Mouse (Mus musculus) hindlimb bud, embryonic 11.5 days (tissue): ENCODE measurements around the gene Unc5b.
"Not testable (repeated sequence)": the region's sequence is repeated elsewhere in the genome, so short reads cannot be mapped to it uniquely, and the experiment has no call there.

Experiments used
- DNase-seq: peaks from one replicate; pipeline ENCODE4 v3.0.0-alpha.2; 2012; ENCODE audit warnings: low read depth, low spot score; ENCODE audit errors: extremely low spot score

Unc5b gene

DNA sequence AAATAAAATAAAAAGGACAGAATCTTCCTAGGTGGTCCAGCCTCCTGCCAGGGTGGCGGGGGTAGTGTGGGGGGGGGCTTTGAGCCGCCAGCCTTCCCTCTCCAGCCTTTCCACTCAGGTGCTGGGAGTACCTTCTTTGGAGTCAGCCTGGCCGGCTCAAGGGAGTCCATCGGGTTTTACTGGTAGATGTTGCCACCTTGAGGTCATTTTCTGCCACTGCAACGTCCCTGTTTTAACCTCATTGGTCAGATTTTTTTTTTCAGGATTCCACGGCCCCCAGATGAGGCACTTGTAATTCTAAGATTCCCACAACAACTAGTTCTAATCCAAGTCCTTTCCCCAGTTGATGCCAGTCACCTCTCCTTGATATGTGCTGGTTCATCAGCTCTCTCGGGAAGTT, 74.4 kb downstream of the Unc5b start:
- no peak for DNase-seq

DNA sequence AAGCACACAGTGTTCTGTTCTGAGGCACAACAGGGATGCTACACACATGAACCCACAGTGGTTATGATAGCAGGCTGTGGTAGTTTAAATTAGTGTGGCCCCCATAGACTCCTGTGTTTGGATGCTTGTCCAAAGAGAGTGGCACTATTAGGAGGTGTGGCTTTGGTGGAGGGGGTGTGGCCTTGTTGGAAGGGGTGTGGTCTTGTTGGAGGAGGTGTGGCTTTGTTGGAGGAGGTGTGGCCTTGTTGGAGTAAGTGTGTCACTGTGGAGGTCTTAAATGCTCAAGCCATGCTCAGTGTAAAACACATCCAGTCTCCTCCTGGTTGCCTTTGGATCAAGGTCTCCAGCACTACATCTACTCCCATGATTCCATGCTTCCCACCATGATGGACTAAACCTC, 75.2 kb downstream of the Unc5b start:
- no peak for DNase-seq

DNA sequence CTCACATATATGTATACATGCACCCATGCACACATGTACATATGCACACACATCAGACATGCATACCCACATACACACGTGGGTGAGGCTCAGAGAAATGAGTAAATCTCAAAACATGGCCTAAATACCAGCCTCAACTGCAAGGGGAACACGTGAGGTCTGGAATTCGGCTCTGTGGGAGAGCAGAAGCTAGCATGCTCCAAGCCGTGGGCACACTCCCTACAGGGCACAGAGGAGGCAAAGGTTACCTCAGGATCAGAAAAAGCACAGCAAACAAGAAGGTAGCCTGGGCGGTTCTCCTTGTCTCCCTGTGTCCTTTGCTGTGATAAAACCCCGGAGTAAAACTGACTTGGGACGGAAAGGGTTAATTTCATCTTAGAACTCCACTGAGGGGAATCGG, 77.4 kb downstream of the Unc5b start:
- no peak for DNase-seq

DNA sequence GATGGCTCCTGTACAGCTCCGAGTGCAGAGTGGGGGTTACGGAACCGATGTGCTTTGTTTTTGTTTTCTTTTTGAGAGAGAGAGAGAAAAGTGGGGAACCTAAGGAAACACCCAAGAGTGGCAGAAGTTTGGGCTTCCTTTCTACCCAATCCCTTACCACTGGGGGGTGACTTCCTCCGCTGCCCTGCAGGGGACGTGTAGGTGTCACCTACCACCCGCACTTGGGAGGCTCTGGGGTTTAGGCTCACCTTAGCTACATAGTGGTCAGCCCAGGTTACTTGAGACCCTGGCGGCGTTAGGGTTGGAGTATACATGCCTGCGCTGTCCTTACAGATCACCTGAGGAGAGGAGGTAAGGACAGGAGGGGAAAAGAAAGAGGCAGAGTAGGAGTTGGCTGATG, 78.1 kb downstream of the Unc5b start:
- no peak for DNase-seq

DNA sequence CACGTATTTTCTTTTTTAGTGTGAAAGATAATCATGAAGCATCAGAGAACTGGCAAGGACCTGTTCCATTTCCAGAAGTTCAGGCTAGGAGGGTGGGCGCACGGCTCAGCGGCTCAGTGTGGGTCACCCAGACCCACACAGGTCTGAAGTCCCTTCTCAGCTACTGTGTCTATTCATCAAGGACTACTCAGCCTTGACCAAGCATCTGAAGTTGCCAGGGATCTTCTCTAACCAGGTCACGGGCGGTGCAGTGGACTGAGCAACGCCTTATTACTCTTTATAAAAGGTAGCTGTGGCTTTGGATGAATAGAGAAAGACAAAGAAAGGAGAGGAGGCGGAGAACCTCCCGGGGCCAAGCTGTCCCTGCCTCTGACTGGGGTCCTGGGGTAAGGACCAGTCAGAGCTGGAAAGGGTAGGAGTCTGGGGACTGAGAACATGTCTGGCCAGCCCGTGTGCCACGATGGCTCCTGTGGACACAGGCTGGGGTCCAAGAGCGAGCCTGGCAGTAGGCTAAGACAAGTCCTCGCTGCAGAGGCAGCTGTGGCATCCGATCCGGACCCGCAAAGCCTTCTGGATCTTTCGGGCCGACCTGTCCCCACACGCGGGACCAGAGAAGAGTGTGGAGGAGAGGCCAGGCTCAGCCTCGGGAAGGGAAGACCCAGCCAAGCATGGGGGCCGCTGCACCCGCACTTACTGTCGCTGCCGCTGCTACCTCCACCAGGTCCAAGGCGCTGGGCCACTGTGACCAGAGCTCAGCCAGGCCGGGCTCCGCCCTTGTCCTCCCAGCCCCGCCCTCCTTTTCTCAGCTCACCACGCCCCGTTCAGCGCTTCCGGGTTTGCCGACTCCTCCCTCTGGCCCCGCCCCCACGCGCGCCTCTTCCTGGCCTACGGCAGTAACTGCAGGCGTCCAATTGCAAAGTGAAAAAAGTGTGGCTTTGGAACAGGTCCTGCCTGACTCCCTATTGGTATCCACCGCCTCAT, 79.1 kb downstream of the Unc5b start, which contains the start of gene Slc29a3:
Slc29a3 (minus strand) TSS at position 755 of the 981 bp plus-strand sequence.
- peak; percentile 77 for DNase-seq

DNA sequence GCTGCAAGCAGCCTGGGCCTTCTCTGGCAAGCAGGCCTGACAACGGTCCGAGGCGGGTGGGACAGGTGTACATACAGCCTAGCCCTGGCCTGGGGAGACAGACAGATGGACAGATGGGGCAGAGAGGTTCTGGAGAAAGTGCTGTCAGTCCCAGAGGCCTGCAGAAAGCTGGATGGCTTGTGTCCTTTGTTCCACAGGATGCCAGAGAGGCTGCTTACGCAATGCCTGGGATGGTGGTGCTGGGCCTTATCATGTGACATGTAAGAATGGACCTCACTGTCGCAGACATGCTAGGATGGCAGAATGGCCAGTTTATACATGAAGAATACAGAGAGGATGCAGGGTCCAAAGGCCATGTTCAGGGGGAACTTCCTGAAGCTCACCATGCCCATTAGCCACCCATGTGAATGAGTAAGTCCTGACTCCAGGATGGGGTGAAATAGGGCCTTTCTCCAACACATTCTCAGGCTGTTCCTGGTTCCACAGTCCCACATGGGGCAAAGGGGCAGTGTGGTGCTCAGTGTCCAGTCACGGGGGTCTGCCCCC, 83.6 kb downstream of the Unc5b start:
- no peak for DNase-seq

DNA sequence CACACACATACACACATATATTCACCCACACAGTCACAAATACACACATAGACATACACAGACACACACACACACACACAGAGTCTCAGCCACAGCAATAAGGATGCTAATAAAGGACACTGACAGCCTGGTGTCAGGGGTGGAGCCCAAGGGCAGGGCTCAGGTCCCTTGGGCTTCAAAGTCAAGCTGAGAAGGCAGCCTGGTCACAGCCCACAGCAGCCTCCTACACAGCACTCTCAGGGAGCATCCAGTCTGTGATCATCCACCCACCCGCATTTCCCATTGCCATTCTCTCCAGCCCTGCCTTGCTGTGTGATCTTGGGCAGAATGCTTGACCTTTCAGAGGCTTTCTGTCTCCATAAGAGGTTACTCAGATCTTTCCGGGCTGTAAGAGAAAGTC, 84.9 kb downstream of the Unc5b start:
- DNase-seq, result no peak

DNA sequence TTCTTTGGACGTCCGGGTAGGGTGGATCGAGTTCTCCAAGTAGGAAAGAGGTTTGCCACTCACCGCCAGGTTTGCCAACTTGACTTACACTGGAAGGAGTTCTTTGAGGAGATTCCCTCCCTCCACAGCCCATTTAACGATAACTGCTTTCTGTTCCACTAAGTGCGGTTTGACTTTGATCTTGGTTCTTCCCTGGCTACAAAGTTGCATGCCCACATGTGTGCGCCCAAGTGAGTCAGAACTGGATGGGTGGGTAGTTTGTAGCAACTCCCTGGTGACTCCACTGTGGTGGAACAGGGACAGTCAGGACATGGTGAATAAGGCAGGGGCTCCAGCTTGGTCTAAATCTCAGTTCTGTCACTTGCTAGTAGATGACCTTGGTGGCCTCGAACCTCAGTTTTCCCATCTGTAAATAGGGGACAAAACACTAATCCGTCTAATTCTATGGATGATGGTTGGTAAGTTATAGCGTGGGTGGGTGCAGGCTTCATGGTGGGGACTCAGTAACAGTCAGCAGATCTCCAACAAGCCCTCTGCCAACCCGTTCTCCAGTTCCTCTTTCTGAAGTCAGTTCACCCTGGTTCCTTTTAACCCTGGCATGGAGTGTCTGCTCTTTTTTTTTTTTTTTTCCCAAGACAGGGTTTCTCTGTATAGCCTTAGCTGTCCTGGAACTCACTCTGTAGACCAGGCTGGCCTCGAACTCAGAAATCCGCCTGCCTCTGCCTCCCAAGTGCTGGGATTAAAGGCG, 86.7 kb downstream of the Unc5b start:
- DNase-seq, result no peak

DNA sequence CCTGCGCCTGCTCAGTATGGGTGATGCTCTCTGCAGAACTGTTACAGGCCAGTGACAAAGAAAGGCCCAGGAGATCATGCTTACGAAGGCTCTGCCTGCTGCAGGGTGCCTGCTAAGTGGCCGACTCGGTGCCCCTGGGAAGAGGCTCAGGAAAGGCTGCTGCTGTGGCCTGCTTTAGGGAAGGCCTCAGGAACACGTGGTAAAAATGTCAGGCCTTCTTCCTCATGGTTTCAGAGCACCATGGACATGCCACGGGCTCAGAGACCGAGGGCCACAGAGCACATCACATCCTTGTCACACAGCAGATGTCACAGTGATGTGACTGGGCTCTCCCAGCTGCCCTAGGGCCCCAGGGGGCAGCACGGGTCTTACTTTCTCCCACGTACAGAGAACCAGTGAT, 87.7 kb downstream of the Unc5b start:
- no peak for DNase-seq

DNA sequence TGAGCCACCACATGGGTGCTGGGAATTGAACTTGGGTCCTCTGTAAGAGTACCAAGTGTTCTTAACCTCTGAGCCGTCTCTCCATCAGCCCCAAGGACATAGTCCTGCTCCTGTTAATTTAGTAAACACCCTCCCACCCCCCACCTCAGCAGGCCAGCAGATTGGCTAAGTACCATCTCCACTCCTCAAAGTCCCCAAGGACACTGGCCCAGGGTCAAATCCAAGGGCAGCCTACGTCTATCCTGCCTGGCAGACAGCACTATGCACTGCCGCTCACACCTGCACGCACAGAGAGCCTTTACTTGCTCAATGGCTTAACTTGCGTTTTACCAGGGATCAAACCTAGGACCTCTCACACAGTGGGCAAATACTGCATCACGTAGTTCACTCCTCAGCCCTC, 88.4 kb downstream of the Unc5b start:
- no peak for DNase-seq

DNA sequence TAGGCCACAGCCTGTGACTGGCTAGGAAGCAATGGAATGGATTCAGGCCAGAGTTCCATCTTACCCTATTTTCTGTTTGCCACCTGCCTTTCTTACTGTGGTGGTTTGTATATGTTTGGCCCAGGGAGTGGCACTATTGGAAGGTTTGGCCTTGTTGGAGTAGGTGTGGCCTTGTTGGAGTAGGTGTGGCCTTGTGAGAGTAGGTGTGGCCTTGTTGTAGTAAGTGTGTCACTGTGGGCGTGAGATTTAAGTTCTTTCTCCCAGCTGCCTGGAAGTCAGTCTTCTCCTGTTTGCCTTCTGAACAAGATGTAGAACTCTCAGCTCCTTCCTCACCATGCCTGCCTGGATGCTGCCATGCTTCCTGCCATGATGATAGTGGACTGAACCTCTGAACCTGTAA, 89.1 kb downstream of the Unc5b start:
- DNase-seq, result not testable (repeated sequence)

DNA sequence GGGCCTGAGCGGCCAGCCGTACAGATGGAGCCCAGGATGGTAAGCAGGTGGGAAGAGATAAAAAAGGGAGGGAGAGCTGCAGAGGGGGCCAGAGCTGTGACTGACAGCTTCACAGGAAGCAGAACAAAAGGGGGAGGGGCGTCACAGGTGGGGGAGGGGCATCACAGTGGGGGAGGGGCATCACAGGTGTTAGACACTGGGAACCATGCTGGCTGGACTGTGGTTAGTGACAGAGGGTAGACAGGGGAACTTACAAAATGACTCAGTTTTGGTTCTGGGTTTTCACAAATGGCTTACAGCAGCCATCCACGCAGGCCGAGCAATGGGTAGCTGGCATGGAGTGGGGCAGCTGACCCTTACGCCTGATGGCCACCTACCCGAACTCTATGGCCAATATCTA, 89.9 kb downstream of the Unc5b start:
- no peak for DNase-seq

DNA sequence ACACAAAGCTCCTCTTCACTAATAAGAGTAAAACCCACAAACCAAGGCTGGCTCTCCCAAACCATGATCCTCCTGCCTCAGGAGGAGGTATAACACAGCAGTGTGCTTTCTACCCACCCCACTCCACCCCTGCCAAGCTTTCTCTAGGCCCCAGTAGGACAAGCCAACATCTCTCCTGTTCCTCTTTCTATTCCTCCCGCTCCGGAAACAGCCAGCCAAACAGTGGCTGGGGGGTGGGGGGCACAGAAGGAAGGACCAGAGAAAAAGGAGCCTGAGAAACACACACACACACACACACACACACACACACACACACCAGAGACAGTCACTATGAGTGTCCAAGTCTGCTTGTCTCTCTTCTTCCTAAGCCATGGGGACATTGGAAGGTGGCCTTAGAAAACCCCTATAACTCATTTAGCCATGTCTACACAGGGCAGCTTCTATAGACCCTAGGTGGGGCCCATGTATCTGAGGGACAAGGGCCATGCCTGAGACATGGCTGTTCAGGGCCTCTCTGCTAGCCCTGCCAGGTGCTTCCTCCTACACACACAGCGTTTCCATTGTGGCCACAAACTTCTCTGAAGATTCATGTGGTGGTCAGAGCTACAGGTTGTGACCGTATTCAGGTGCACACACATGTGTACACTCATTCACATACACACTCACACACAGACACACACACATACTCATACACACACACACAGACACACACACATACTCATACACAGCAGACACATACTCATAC, 91.6 kb downstream of the Unc5b start:
- no peak for DNase-seq

DNA sequence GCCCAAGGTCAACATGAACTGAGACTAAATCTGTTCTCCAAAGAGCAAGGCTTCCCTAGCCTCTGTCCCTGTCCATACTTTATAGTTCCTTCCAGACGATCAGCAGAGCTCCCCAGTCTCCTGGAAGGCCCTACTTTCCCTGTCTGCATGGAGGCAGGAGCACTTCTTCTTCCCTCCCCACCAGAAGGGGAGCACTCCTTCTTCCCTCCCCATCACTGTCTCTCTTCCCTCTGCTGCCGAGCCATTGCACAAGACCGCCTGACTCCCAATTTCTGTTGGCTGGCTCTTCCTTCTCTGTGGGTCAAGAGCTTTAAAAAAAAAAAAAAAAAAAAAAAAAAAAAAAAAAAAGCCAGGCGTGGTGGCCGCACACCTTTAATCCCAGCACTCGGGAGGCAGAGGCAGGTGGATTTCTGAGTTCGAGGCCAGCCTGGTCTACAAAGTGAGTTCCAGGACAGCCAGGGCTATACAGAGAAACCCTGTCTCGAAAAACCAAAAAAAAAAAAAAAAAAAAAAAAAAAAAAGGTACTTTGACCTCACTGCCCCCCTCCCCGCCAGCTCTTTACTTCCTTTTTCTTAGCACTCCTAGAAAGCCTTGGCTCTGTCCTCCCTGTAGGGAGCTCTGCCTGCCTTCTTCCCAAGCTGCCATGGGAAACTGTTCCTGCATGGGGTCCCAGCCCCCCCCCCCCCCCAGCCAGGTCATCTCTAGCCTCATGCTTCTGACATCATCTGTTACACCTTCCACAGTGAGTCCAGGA, 93.3 kb downstream of the Unc5b start:
- no peak for DNase-seq

DNA sequence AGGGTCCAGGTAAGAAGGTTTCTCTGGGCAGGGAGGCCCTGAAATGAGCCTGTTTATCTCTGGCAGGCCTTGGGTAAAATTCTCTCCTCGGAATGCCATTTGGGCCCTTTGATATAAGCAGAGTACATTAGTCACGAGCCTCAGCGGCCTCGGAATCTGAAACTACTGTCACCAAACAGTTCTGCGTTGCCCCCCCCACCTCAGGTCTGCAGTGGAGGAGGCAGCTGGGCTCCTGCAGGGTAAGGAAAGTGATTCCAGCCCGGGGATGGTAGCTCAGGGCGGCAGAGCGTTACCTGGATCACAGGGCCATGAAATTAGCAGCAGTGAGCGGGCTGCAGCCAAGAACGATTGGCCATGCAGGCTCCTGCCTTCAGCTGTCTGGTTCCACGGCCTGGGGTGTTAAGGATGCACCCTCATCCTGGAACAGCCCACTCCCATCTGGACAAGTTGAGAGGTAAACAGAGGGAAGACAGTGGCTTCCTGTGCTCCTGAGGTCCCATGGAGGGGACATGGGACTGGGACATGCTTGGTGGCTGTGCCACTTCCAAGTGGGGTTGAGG, 94.1 kb downstream of the Unc5b start:
- DNase-seq, result no peak

DNA sequence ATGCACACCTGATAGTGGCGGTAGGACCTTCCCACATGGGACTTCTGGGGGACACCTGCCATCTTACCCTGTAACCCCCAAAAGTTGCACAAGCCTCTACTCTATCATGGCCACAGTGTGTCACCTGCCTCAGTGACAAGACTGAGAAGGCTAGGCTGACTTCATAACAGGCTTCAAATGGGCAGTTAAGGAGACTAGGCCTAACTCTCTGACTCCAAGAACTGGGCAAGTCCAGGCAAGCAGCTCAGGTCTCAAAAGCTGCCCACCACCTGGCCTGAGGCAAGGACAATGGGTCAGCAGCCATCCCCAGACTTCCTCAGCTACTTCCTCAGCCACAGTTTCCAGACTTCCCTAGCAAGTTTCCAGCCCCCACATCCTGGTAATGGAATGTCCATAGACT, 95.6 kb downstream of the Unc5b start:
- DNase-seq, result no peak

DNA sequence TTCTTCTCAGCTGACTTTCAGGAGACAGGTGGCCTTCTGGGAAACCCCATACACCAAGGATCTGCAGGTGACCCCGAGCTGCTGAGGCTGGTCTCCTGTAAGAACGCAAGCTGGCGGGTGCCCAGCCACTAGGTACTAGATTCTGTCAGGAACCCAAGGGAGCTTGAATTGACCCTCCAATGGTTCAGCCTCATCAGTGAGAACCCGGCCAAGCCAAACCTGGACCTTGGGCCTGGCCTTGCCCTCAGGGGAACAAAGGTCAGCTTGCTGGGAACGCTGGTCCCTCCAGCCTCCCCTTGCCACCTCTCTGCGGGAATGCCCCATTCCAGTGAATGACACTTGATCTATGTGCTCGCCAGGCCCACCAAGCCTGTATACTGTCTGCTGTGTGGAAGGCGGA, 97.9 kb downstream of the Unc5b start:
- DNase-seq, result no peak

DNA sequence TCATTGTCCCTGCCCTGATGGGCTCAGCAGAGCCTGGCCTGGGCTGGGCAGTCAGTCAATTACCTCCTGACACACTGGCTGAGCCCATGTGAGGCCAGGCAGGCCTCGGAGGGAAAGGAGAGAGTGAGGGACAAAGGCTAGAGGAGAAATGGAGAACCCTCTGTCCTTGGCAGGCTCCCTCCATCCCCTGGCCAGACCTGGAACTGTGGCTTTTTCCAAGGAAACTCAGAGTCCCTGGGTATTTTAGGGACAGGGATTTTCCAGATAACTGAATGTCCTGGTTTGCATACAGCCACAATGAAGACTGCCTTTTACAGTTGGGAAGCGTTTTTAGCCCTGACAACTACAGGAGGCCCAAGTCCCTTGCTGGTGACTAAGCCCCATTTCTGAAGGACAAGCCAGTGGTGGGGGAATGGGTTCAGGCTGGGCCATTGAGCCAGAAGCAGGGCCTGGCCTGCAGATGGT, 99.0 kb downstream of the Unc5b start:
- no peak for DNase-seq

DNA sequence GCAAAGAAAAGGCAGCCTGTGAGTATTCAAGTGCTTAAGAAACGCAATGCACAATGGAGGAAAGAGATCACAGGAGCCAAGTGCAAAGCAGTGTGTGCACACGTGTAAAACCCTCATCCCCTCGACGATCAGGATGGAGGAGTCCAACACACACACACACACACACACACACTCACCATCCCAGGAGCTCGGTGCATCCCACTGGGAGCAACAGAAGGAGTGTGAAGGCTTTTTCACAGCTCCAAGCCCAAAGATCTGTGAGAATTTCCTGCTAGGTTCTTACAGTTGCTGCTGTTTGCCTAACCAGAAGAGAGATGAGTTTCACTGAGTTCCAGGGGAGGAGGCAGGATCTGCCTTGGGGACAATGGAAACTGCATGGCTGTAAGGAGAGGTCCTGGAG, 99.6 kb downstream of the Unc5b start:
- DNase-seq, result no peak

DNA sequence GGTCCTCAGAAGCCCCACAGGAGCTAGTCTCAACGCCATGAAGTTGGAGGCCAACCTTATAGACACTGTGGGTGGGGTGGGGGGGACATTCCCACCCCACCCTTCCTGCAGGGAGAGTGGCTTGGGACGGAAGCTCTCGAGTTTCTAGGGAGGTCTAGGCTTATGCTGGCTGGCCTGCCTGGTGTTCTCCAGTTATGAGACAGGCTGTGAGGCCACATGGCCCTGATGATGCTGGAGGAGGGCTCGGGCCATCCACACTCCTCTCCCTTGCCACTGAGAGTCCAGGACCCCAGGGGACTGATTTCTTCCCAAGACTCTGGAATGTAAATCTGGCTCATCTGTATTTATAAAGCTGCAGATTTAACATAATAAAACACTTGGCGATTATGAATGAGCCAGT, 104.1 kb downstream of the Unc5b start:
- DNase-seq, result no peak
